Mouse (Mus musculus): Measurements from ENCODE around the gene Olfr1506. TPM values are rescaled to one million over a fixed set of nuclear protein-coding genes. Genes with fewer than 3 reads are reported as not detected.
"Not testable (repeated sequence)": the region's sequence is repeated elsewhere in the genome, so short reads cannot be mapped to it uniquely, and the experiment has no call there.

Gene Olfr1506
- total RNA-seq (2014; rRNA removed) (not detected in 2 replicates), polyA plus RNA-seq (2015; fragmentation: Nextera tagmentation; extraction: Ambion mirVana) (not detected in 2 replicates)

- H3K27me3 ChIP-seq (ENCODE audit: insufficient read depth, low read length); DNase-seq (ENCODE audit: low spot score); ATAC-seq; H3K4me2 ChIP-seq (ENCODE audit: low read depth, low read length); H3K9ac ChIP-seq (replicated peaks; ENCODE audit: low read length); H3K27ac ChIP-seq; H3K4me1 ChIP-seq (ENCODE audit: insufficient read depth, low read length); H3K36me3 ChIP-seq (ENCODE audit: insufficient read depth, low read length); H3K9me3 ChIP-seq (ENCODE audit: low read length); H3K4me3 ChIP-seq (ENCODE audit: low read length): not testable (repeated sequence)
- WGBS = no CpG with 5 or more reads among the region's 6 CpGs
Observed at GRCm38 (mm10) chr2:90224393-90224792, at the start of gene Olfr1506. TSS of gene Olfr1506 (minus strand) at chr2:90224493.

- no peak for ATAC-seq
- Histone ChIP-seq H3K4me3 (ENCODE audit: low read length) (no peak within 1 kb of the TSS), H3K4me2 (ENCODE audit: low read depth, low read length) (no peak within 1 kb of the TSS), H3K9ac (replicated peaks; ENCODE audit: low read length) (no peak within 1 kb of the TSS), H3K36me3 (ENCODE audit: insufficient read depth, low read length) (no peaks in the 10 kb centered on the region), H3K27me3 (ENCODE audit: insufficient read depth, low read length) (no peaks in the 10 kb centered on the region), H3K4me1 (ENCODE audit: insufficient read depth, low read length) (no peaks in the 10 kb centered on the region), H3K27ac (no peak within 1 kb of the TSS), H3K9me3 (ENCODE audit: low read length) (no peaks in the 10 kb centered on the region)
- no peak for TF ChIP-seq CTCF (IDR thresholded peaks at IDR 0.05; ENCODE audit: low read depth)
- DNase-seq (ENCODE audit: low spot score) = no peak
- 88% methylated on average over 2 of the region's 2 CpGs for WGBS
Observed at GRCm38 (mm10) chr2:90270932-90271331, 46.6 kb upstream of the Olfr1506 start, which contains the start of gene Olfr1271. TSS of gene Olfr1271 (minus strand) at chr2:90271032.

- TF ChIP-seq CTCF (IDR thresholded peaks at IDR 0.05; ENCODE audit: low read depth) = no peak
- Histone ChIP-seq H3K4me1 (ENCODE audit: insufficient read depth, low read length) (no peaks in the 10 kb centered on the region), H3K9me3 (ENCODE audit: low read length) (no peaks in the 10 kb centered on the region), H3K4me3 (ENCODE audit: low read length) (no peak within 1 kb of the TSS), H3K27ac (no peak within 1 kb of the TSS), H3K4me2 (ENCODE audit: low read depth, low read length) (no peak within 1 kb of the TSS), H3K27me3 (ENCODE audit: insufficient read depth, low read length) (no peaks in the 10 kb centered on the region), H3K36me3 (ENCODE audit: insufficient read depth, low read length) (no peaks in the 10 kb centered on the region), H3K9ac (replicated peaks; ENCODE audit: low read length) (no peak within 1 kb of the TSS)
- ATAC-seq (no peak), DNase-seq (ENCODE audit: low spot score) (no peak)
- 89% methylated on average over 4 of the region's 4 CpGs for WGBS
Observed at GRCm38 (mm10) chr2:90257492-90257891, 33.2 kb upstream of the Olfr1506 start, which contains the start of gene Olfr142. TSS of gene Olfr142 (minus strand) at chr2:90257592.

GRCm38 (mm10) chr2:90199606-90200005 lies 24.7 kb downstream of the Olfr1506 start:
- no CpG with 5 or more reads among the region's 4 CpGs for WGBS
- H3K4me1 ChIP-seq (ENCODE audit: insufficient read depth, low read length); H3K27ac ChIP-seq; H3K9ac ChIP-seq (replicated peaks; ENCODE audit: low read length); H3K4me3 ChIP-seq (ENCODE audit: low read length); DNase-seq (ENCODE audit: low spot score); H3K4me2 ChIP-seq (ENCODE audit: low read depth, low read length); H3K27me3 ChIP-seq (ENCODE audit: insufficient read depth, low read length); H3K9me3 ChIP-seq (ENCODE audit: low read length); H3K36me3 ChIP-seq (ENCODE audit: insufficient read depth, low read length); ATAC-seq: not testable (repeated sequence)

- H3K27ac ChIP-seq; H3K9me3 ChIP-seq (ENCODE audit: low read length); H3K4me1 ChIP-seq (ENCODE audit: insufficient read depth, low read length); H3K36me3 ChIP-seq (ENCODE audit: insufficient read depth, low read length); H3K9ac ChIP-seq (replicated peaks; ENCODE audit: low read length); H3K27me3 ChIP-seq (ENCODE audit: insufficient read depth, low read length); H3K4me2 ChIP-seq (ENCODE audit: low read depth, low read length); DNase-seq (ENCODE audit: low spot score); H3K4me3 ChIP-seq (ENCODE audit: low read length): not testable (repeated sequence)
- WGBS = no CpG with 5 or more reads among the region's 6 CpGs
- ATAC-seq = peak; percentile 62; the same call in 1 of the 2 replicates
Observed at GRCm38 (mm10) chr2:90195285-90195684, 29.0 kb downstream of the Olfr1506 start.

- ATAC-seq = peak; percentile 61; the same call in 1 of the 2 replicates
- not testable (repeated sequence) for DNase-seq (ENCODE audit: low spot score); H3K27ac ChIP-seq; H3K4me2 ChIP-seq (ENCODE audit: low read depth, low read length); H3K4me1 ChIP-seq (ENCODE audit: insufficient read depth, low read length); H3K36me3 ChIP-seq (ENCODE audit: insufficient read depth, low read length); H3K9me3 ChIP-seq (ENCODE audit: low read length); H3K4me3 ChIP-seq (ENCODE audit: low read length); H3K27me3 ChIP-seq (ENCODE audit: insufficient read depth, low read length); H3K9ac ChIP-seq (replicated peaks; ENCODE audit: low read length)
- no CpG with 5 or more reads among the region's 3 CpGs for WGBS
Observed at GRCm38 (mm10) chr2:90194750-90195149, 29.5 kb downstream of the Olfr1506 start.

- not testable (repeated sequence) for H3K4me2 ChIP-seq (ENCODE audit: low read depth, low read length); H3K9me3 ChIP-seq (ENCODE audit: low read length); H3K9ac ChIP-seq (replicated peaks; ENCODE audit: low read length); H3K4me1 ChIP-seq (ENCODE audit: insufficient read depth, low read length); ATAC-seq; H3K36me3 ChIP-seq (ENCODE audit: insufficient read depth, low read length); H3K4me3 ChIP-seq (ENCODE audit: low read length); H3K27ac ChIP-seq; DNase-seq (ENCODE audit: low spot score); H3K27me3 ChIP-seq (ENCODE audit: insufficient read depth, low read length)
- WGBS = no CpG with 5 or more reads among the region's 5 CpGs
Observed at GRCm38 (mm10) chr2:90187082-90187481, 37.2 kb downstream of the Olfr1506 start.

- H3K36me3 ChIP-seq (ENCODE audit: insufficient read depth, low read length); H3K27me3 ChIP-seq (ENCODE audit: insufficient read depth, low read length); H3K4me1 ChIP-seq (ENCODE audit: insufficient read depth, low read length); H3K9ac ChIP-seq (replicated peaks; ENCODE audit: low read length); DNase-seq (ENCODE audit: low spot score); H3K9me3 ChIP-seq (ENCODE audit: low read length); ATAC-seq; H3K4me2 ChIP-seq (ENCODE audit: low read depth, low read length); H3K4me3 ChIP-seq (ENCODE audit: low read length); H3K27ac ChIP-seq: not testable (repeated sequence)
- whole genome bisulfite sequencing = no CpG with 5 or more reads among the region's 4 CpGs
Observed at GRCm38 (mm10) chr2:90186082-90186481, 38.2 kb downstream of the Olfr1506 start.

Other genes starting within 250 kb of the Olfr1506 start
- gene Olfr1261, start 233.3 kb downstream of the Olfr1506 start, total RNA-seq (2014; rRNA removed) = not detected in 2 replicates
- gene Olfr1261, start 233.3 kb downstream of the Olfr1506 start, polyA plus RNA-seq (2015; fragmentation: Nextera tagmentation; extraction: Ambion mirVana) = not detected in 2 replicates
- gene Olfr1262, start 224.3 kb downstream of the Olfr1506 start, total RNA-seq (2014; rRNA removed) = not detected in 2 replicates
- not detected in 2 replicates for gene Olfr1262, start 224.3 kb downstream of the Olfr1506 start, polyA plus RNA-seq (2015; fragmentation: Nextera tagmentation; extraction: Ambion mirVana)
- not detected in 2 replicates for gene Olfr1263, start 212.4 kb downstream of the Olfr1506 start, total RNA-seq (2014; rRNA removed)
- not detected in 2 replicates for gene Olfr1263, start 212.4 kb downstream of the Olfr1506 start, polyA plus RNA-seq (2015; fragmentation: Nextera tagmentation; extraction: Ambion mirVana)
- gene Olfr1264, start 198.9 kb downstream of the Olfr1506 start, total RNA-seq (2014; rRNA removed) = not detected in 2 replicates
- gene Olfr1264, start 198.9 kb downstream of the Olfr1506 start, polyA plus RNA-seq (2015; fragmentation: Nextera tagmentation; extraction: Ambion mirVana) = not detected in 2 replicates
- gene Olfr1265, start 189.2 kb downstream of the Olfr1506 start, total RNA-seq (2014; rRNA removed) = not detected in 2 replicates
- gene Olfr1265, start 189.2 kb downstream of the Olfr1506 start, polyA plus RNA-seq (2015; fragmentation: Nextera tagmentation; extraction: Ambion mirVana) = not detected in 2 replicates
- gene Olfr140, start 160.9 kb downstream of the Olfr1506 start, total RNA-seq (2014; rRNA removed) = not detected in 2 replicates
- gene Olfr140, start 160.9 kb downstream of the Olfr1506 start, polyA plus RNA-seq (2015; fragmentation: Nextera tagmentation; extraction: Ambion mirVana) = not detected in 2 replicates
- not detected in 2 replicates for gene Olfr1269, start 103.1 kb downstream of the Olfr1506 start, total RNA-seq (2014; rRNA removed)
- gene Olfr1269, start 103.1 kb downstream of the Olfr1506 start, polyA plus RNA-seq (2015; fragmentation: Nextera tagmentation; extraction: Ambion mirVana) = not detected in 2 replicates
- not detected in 2 replicates for gene Olfr32, start 82.2 kb downstream of the Olfr1506 start, total RNA-seq (2014; rRNA removed)
- not detected in 2 replicates for gene Olfr32, start 82.2 kb downstream of the Olfr1506 start, polyA plus RNA-seq (2015; fragmentation: Nextera tagmentation; extraction: Ambion mirVana)
- gene Olfr1270, start 71.4 kb downstream of the Olfr1506 start, total RNA-seq (2014; rRNA removed) = not detected in 2 replicates
- gene Olfr1270, start 71.4 kb downstream of the Olfr1506 start, polyA plus RNA-seq (2015; fragmentation: Nextera tagmentation; extraction: Ambion mirVana) = not detected in 2 replicates
- not detected in 2 replicates for gene Olfr142, start 33.1 kb upstream of the Olfr1506 start, total RNA-seq (2014; rRNA removed)
- not detected in 2 replicates for gene Olfr142, start 33.1 kb upstream of the Olfr1506 start, polyA plus RNA-seq (2015; fragmentation: Nextera tagmentation; extraction: Ambion mirVana)
- gene Olfr1271, start 46.5 kb upstream of the Olfr1506 start, total RNA-seq (2014; rRNA removed) = not detected in 2 replicates
- gene Olfr1271, start 46.5 kb upstream of the Olfr1506 start, polyA plus RNA-seq (2015; fragmentation: Nextera tagmentation; extraction: Ambion mirVana) = not detected in 2 replicates
- gene Olfr1272, start 68.3 kb upstream of the Olfr1506 start, total RNA-seq (2014; rRNA removed) = not detected in 2 replicates
- gene Olfr1272, start 68.3 kb upstream of the Olfr1506 start, polyA plus RNA-seq (2015; fragmentation: Nextera tagmentation; extraction: Ambion mirVana) = not detected in 2 replicates
- not detected in 2 replicates for gene Gm13769, start 97.7 kb upstream of the Olfr1506 start, total RNA-seq (2014; rRNA removed)
- not detected in 2 replicates for gene Gm13769, start 97.7 kb upstream of the Olfr1506 start, polyA plus RNA-seq (2015; fragmentation: Nextera tagmentation; extraction: Ambion mirVana)
- gene Olfr1274-ps, start 174.2 kb upstream of the Olfr1506 start, total RNA-seq (2014; rRNA removed) = not detected in 2 replicates
- not detected in 2 replicates for gene Olfr1274-ps, start 174.2 kb upstream of the Olfr1506 start, polyA plus RNA-seq (2015; fragmentation: Nextera tagmentation; extraction: Ambion mirVana)

Measured in hindbrain, postnatal 0 days (tissue).